Mouse (Mus musculus) small intestine, adult 2 months (tissue): ENCODE data around the gene Pctp. TPM values are rescaled to one million over a fixed set of nuclear protein-coding genes. Genes with fewer than 3 reads are reported as not detected.
A peak's percentile ranks its signal among the peaks of the same experiment; 100 is the strongest.

Experiments used
- H3K27ac ChIP-seq: fragments of 200-500 bp; 2 replicates; pipeline ENCODE4 v1.5.1; 2012; ENCODE audit warnings: low read depth, low read length, control low read depth, inconsistent platforms; ENCODE audit not compliant: insufficient read depth
- H3K27me3 ChIP-seq: fragments of 200-500 bp; 2 replicates; pipeline ENCODE4 v1.6.1; 2012; ENCODE audit warnings: mild to moderate bottlenecking, moderate library complexity, low read length, inconsistent platforms; ENCODE audit not compliant: control insufficient read depth, insufficient read depth
- H3K36me3 ChIP-seq: fragments of 200-500 bp; 2 replicates; pipeline ENCODE4 v1.6.1; 2012; ENCODE audit warnings: mild to moderate bottlenecking, low read length, control low read depth, inconsistent platforms; ENCODE audit not compliant: control insufficient read depth, insufficient read depth
- H3K4me1 ChIP-seq: fragments of 200-500 bp; 2 replicates; pipeline ENCODE4 v1.6.1; 2012; ENCODE audit warnings: low read length, inconsistent platforms, mixed read lengths; ENCODE audit not compliant: control insufficient read depth, insufficient read depth, insufficient read length
- H3K4me3 ChIP-seq: fragments of 200-500 bp; 2 replicates; pipeline ENCODE4 v1.5.1; 2012; ENCODE audit warnings: low read depth, mild to moderate bottlenecking, control low read depth, inconsistent platforms, low read length, moderate library complexity
- CTCF ChIP-seq: fragments of 200-500 bp; IDR thresholded peaks from 2 replicates; pipeline ENCODE4 v1.5.1; 2012; ENCODE audit warnings: low read depth, mild to moderate bottlenecking, control low read depth, inconsistent platforms, low read length, moderate library complexity, mixed read lengths; ENCODE audit not compliant: insufficient replicate concordance, insufficient read length; ENCODE audit errors: extremely low read depth
- POLR2A ChIP-seq: fragments of 200-500 bp; IDR thresholded peaks from 2 replicates; pipeline ENCODE4 v1.6.1; 2012; ENCODE audit warnings: low read depth, mild to moderate bottlenecking, control low read depth, inconsistent platforms, low read length, moderate library complexity
- WGBS: fragments of 180-500 bp; shearing (Covaris S2); methylation state at CpG from one replicate; pipeline ENCODE4 v1.1.7; 2018; 5-methylcytosine and 5-hydroxymethylcytosine counted together
- polyA plus RNA-seq: library from polyadenylated mRNA; depleted of rRNA; stranded (reverse); fragments of >200 nt; gene quantifications from 2 replicates; pipeline ENCODE4 v1.2.3, GENCODE M21; 2012

Pctp gene
- polyA plus RNA-seq, 1 experiment: 1.4 TPM

DNA sequence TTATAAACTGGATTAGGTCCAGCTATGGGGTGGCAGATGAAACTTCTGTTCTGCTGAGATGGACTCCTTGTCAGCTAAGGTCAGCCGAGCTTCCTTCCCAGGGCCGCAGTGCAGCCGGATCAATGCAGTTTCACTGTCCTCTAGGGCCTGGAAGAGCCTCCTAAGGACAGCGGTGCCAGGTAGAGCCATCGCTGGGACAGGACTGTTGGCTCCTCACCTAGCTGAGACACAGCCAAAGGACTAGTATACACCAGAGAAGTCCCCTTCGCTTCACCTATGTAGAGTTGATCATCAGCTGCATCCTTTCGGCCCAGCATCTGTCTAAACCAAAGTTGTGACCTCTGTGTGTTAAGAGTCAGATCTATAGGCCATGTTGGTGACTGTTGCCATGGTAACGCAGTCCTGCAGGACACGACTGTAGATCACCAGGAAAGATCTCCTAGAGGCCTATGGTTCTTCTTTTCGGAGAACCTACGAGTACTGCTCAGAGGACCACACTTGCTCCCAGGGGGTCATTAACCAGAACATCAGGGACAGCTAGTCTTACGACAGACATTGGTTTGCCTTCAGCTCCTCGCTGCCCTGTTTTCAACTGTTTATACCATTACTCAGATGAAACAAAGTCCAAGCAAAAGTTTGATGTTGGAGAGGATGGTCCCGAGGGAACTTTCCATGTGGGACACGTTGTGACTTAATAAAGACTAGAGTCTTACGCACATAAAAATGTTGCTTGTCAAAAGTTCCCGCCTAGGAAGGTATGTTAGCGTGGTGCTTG, 3.5 kb downstream of the Pctp start:
- WGBS: 94% methylated on average over 18 of the region's 18 CpGs
- Histone ChIP-seq H3K36me3 (no peaks in the 10 kb centered on the region), H3K4me3 (no peak overlapping the region), H3K27ac (no peak overlapping the region), H3K27me3 (no peaks in the 10 kb centered on the region), H3K4me1 (peaks cover 1% of the 10 kb centered on the region)
- TF ChIP-seq POLR2A: no peak
- TF ChIP-seq CTCF: no peak

DNA sequence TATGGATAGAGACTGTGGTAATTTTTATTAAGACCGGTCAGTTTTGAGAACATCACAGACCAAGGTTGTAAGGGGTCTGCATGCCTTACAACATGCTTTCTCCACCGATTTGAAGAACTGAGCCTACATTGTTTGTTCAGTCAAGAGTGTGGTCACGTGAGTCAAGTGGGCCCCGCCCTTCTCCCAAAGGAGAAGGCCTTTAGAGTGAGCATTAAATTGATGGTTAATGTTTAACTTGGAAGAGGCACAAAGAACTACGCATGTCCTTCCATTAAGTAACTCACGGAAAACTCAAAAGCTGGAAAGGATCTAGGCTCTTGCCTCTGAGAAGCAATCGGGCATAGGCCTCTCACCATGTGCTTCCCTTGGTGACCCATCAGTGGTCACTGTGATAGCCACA, 5.8 kb downstream of the Pctp start:
- H3K36me3 ChIP-seq: no peaks in the 10 kb centered on the region
- 31% methylated on average over 7 of the region's 7 CpGs for WGBS
- no peak overlapping the region for H3K4me3 ChIP-seq
- H3K27me3 ChIP-seq: no peaks in the 10 kb centered on the region
- H3K4me1 ChIP-seq: no peaks in the 10 kb centered on the region; the same call in none of the 2 replicates
- no peak for TF ChIP-seq POLR2A
- no peak for TF ChIP-seq CTCF
- H3K27ac ChIP-seq: no peak overlapping the region

DNA sequence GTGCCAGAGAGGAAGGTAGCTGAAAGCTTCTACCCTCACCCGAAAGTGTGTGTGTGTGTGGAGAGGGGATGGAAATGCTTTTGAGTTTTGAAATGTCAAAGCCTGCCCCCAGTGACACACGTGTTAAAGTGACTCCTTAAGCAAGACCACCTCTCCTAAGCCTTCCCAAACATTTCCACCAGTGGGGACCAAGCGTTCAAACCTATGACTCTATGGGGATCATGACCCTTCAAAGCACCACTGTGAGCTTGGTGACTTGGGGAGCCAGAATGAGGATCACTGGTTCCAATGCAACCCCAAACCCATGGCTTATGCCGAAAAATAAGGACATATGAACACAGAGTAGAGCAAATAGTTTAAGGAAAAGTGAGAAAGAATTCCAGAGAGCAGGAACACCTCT, 6.3 kb downstream of the Pctp start:
- WGBS: 89% methylated on average over 4 of the region's 4 CpGs
- H3K4me3 ChIP-seq: no peak overlapping the region
- no peaks in the 10 kb centered on the region for H3K36me3 ChIP-seq
- no peaks in the 10 kb centered on the region; the same call in none of the 2 replicates for H3K4me1 ChIP-seq
- no peaks in the 10 kb centered on the region for H3K27me3 ChIP-seq
- TF ChIP-seq POLR2A: no peak
- TF ChIP-seq CTCF: no peak
- H3K27ac ChIP-seq: no peak overlapping the region

DNA sequence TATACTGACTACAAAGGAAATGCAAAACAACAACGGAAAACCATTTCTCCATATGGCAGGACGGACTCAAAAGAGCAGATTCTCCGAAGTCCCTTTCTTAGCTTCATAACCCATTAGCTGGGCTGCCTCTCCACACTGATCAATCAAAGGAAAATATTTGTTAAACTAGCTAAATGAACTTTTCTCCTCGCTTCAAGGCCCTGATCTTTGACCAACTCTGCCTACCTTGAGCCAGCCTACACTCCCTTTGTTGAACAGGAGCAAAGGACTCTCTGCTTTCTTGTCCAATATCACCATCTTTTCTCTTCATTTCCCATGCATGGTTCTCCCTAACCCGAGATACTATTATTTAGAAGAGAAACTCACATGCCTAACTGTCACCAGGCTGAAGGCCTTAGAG, 7.1 kb downstream of the Pctp start:
- Histone ChIP-seq H3K27me3 (no peaks in the 10 kb centered on the region), H3K4me3 (no peak overlapping the region), H3K36me3 (no peaks in the 10 kb centered on the region), H3K27ac (no peak overlapping the region), H3K4me1 (no peaks in the 10 kb centered on the region; the same call in none of the 2 replicates)
- TF ChIP-seq POLR2A: no peak
- TF ChIP-seq CTCF: no peak
- WGBS: 93% methylated on average over 5 of the region's 5 CpGs

DNA sequence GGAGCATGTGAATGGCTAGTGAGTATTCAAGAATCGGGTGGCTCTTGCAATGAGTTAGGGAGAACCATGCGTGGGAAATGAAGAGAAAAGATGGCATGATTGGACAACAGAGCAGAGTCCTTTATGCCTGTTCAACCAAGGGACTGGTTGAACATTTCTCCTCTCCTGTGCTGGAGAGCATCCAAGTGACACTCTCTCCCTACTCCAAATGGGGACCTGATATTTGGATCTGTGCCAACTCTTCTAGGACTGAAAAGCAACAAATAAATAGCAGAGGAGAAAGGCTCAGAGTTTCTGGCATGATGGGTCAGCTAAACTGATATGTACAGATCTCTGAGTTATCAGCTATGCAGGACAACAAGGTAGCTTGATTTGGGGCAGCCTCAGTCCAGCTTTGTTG, 8.0 kb downstream of the Pctp start:
- TF ChIP-seq CTCF (no peak), POLR2A (no peak)
- WGBS: 84% methylated on average over 2 of the region's 2 CpGs
- H3K4me1 ChIP-seq: no peaks in the 10 kb centered on the region; the same call in none of the 2 replicates

DNA sequence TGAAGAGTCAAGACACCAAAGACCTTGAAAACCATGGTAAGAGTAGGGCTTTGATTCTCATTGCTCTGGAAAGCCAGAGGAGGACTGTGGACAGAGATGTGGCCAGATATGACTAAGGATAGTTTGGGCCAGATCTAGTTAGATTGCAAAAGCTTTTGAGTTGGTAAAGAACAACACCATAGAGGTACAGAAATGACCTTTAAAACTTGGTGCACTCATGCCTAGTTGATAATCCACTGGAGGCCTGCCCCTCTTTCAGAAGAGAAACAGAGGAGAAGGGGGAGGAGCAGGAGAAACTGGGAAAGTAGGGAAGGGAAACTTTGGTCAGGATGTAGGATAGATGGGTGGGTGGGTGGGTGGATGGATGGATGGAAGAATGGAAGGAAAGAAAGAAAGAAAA, 11.0 kb downstream of the Pctp start:
- no peak overlapping the region for H3K27ac ChIP-seq
- TF ChIP-seq CTCF: no peak
- TF ChIP-seq POLR2A: no peak
- no peaks in the 10 kb centered on the region for H3K4me1 ChIP-seq
- no peak overlapping the region for H3K4me3 ChIP-seq
- H3K36me3 ChIP-seq: no peaks in the 10 kb centered on the region
- no peaks in the 10 kb centered on the region for H3K27me3 ChIP-seq

More for the DNA sequence above, 8.0 kb downstream of the Pctp start:
- H3K36me3 ChIP-seq: no peaks in the 10 kb centered on the region
- H3K27ac ChIP-seq: no peak overlapping the region
- no peak overlapping the region for H3K4me3 ChIP-seq
- no peaks in the 10 kb centered on the region for H3K27me3 ChIP-seq

- no peaks in the 10 kb centered on the region for H3K27me3 ChIP-seq
- 22% methylated on average over 8 of the region's 8 CpGs for WGBS
- H3K4me1 ChIP-seq: no peaks in the 10 kb centered on the region
- peak; percentile 85; the same call in 1 of the 2 replicates for TF ChIP-seq CTCF
- TF ChIP-seq POLR2A: no peak
- no peak overlapping the region for H3K27ac ChIP-seq
- H3K36me3 ChIP-seq: no peaks in the 10 kb centered on the region
- H3K4me3 ChIP-seq: no peak overlapping the region
These were observed 13.6 kb downstream of the Pctp start for GRCm38 (mm10) chr11:89988936-89989589.
